Mouse (Mus musculus): ENCODE data around the gene Rasal1.

The Rasal1 gene

GRCm38 (mm10) chr5:120714314-120714713 lies 65.7 kb downstream of the Rasal1 start:
- DNase-seq (ENCODE audit: inconsistent age in 2 of 2, low spot score in 1 of 2), result peak; percentile 76 to 93

DNA sequence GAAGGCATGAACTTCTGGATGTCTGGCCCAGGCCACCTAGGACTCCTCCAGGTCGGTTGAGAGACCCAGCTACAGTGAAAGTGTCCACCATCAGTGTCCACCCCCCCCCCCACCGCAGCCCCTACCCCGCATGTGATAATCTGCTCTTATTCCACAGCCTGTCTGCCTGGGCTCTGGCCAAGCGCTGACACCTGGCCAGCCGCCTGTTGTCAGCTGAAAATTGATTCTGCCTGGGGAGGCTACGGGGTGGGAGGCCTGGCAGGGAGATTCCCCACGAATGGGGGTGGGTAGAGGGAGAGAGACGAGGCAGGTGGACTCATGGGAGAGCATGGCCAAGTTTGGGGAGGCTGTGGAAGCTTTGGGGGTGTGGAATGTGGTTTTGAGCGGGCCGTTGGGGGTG lies 68.5 kb downstream of the Rasal1 start:
- DNase-seq (ENCODE audit: inconsistent age in 2 of 2, low spot score in 1 of 2), result no peak

DNA sequence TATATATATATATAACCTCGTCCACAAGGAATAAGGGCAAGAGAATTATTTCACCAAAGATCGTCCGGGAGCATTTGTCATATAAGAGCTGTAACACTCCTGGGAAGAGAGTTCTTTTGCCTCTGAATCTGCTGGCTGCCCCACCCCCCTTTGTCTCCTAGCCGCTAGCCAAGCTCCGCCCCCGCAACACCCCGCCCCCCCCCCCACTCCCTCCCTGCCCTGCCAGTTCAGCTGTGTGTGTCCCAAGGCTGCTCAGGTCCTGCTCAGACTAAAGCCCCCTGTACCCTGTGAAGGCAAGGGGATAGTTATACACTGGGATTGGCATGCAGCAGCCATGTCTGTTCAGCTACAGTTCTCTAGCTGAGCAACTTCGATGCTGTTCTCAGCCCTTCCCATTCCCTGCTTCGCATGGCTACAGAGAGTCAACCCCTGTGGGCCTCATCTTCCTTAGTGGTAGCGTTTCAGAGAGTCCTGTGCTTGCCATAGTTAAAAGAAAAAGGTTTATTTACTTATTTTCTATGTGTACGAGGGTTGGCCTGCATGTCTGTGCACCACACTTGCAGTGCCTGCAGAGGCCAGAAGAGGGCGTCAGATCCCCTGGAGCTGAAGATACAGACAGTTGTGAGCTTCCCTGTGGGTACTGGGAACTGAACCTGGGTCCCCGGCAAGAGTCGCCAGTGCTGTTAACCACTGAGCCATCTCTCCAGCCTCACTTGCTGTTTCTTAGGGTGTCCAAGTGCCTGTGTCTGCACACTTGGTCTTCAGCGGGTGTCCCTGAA lies 70.2 kb downstream of the Rasal1 start:
- DNase-seq (ENCODE audit: inconsistent age in 2 of 2, low spot score in 1 of 2), result no peak

DNA sequence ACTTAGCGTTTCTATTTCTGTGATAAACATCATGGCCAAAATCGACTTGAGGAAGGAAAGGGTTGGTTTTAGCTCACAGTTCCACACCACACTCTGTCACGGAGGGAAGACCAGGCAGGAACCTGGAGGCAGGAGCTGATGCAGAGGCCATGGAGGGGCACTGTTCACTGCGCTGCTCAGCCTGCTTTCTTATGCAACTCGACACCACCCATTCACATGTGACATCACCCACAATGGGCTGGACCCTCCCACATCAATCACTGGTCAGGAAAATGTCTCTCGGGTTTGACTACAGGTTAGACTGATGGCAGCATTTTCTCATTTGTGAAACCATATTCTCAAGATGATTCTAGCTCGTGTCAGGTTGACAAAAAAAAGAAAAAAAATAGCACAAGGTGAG lies 72.4 kb downstream of the Rasal1 start:
- no peak for DNase-seq (ENCODE audit: inconsistent age in 2 of 2, low spot score in 1 of 2)

- no peak for DNase-seq (ENCODE audit: inconsistent age in 2 of 2, low spot score in 1 of 2)
Observed at GRCm38 (mm10) chr5:120725811-120726455, 77.3 kb downstream of the Rasal1 start.
